Mouse (Mus musculus) lung, postnatal 0 days (tissue): Measurements from ENCODE around the gene Slc7a9.

Experiments
- CTCF ChIP-seq: IDR thresholded peaks from 2 replicates; pipeline ENCODE4 v1.5.1; 2016; ENCODE audit warnings: antibody characterized with exemption, mild to moderate bottlenecking
- EP300 ChIP-seq: IDR thresholded peaks from 2 replicates; pipeline ENCODE4 v1.6.1; 2016; ENCODE audit warnings: antibody characterized with exemption, mild to moderate bottlenecking, control low read depth

GRCm38 (mm10) chr7:35470794-35471193 lies 22.2 kb downstream of the Slc7a9 start:
- 0 out of 2 replicates have a peak, but pooled peaks have one; percentile 7 for TF ChIP-seq CTCF
- TF ChIP-seq EP300 = no peak
